Mouse (Mus musculus) myocyte (in vitro differentiated cells): ENCODE results near the gene Cyp21a1.

Experiments
- CEBPB ChIP-seq: IDR thresholded peaks from 2 replicates; pipeline ENCODE4 v1.6.1; 2011; ENCODE audit warnings: mild to moderate bottlenecking, moderate library complexity; ENCODE audit not compliant: poor library complexity, insufficient read depth, severe bottlenecking
- E2F4 ChIP-seq: IDR thresholded peaks from one replicate; pipeline ENCODE4 v1.6.1; 2011; ENCODE audit warnings: mild to moderate bottlenecking, control low read depth, moderate library complexity; ENCODE audit not compliant: insufficient read depth
- MYOG ChIP-seq, 3 experiments: IDR thresholded peaks; one replicate each; pipeline ENCODE4 v1.6.1; 2011; ENCODE audit warnings: control low read depth in 2 of 3, low read depth in 2 of 3, mild to moderate bottlenecking in 2 of 3; ENCODE audit not compliant: insufficient read length in 2 of 3, control insufficient read depth in 1 of 3, insufficient read depth in 1 of 3
- POLR2A ChIP-seq: IDR thresholded peaks from one replicate; pipeline ENCODE4 v1.6.1; 2011; ENCODE audit warnings: low read depth, mild to moderate bottlenecking, control low read depth, moderate library complexity; ENCODE audit not compliant: insufficient read length
- POLR2AphosphoS2 ChIP-seq: IDR thresholded peaks from one replicate; pipeline ENCODE4 v1.6.1; 2011; ENCODE audit warnings: low read depth, control low read depth; ENCODE audit not compliant: insufficient read length
- TCF12 ChIP-seq: IDR thresholded peaks from one replicate; pipeline ENCODE4 v1.6.1; 2011; ENCODE audit warnings: mild to moderate bottlenecking, control low read depth; ENCODE audit not compliant: poor library complexity, insufficient read depth, severe bottlenecking
- USF1 ChIP-seq: IDR thresholded peaks from one replicate; pipeline ENCODE4 v1.6.1; 2011; ENCODE audit warnings: low read depth, mild to moderate bottlenecking, control low read depth, moderate library complexity

- TF ChIP-seq POLR2A, result no peak
- no peak for TF ChIP-seq MYOG (IDR thresholded peaks at IDR 0.05; ENCODE audit: control insufficient read depth in 1 of 3, insufficient read depth in 1 of 3, insufficient read length in 2 of 3, low read depth in 2 of 3)
- TF ChIP-seq E2F4, result no peak
- no peak for TF ChIP-seq CEBPB
- TF ChIP-seq TCF12, result no peak
- no peak for TF ChIP-seq USF1
- TF ChIP-seq POLR2AphosphoS2, result no peak
Observed at GRCm38 (mm10) chr17:34847615-34848014, 43.3 kb upstream of the Cyp21a1 start.
